Mouse (Mus musculus) liver, embryonic 14.5 days (tissue): ENCODE measurements around the gene Metap1d. TPM values are rescaled to one million over a fixed set of nuclear protein-coding genes. Genes with fewer than 3 reads are reported as not detected.

Experiments used
- ATAC-seq: fragments of 200-750 bp; cut with Nextera tagmentation; 2 replicates; pipeline ENCODE4 v1.8.0; 2017; ENCODE audit warnings: moderate number of reproducible peaks, mild to moderate bottlenecking, moderate library complexity; ENCODE audit not compliant: insufficient read depth
- DNase-seq, 3 experiments: peaks; one replicate each; pipeline ENCODE4 v3.0.0-alpha.2; 2012 to 2013; ENCODE audit warnings: low read depth in 3 of 3, low spot score in 3 of 3
- H3K27ac ChIP-seq: fragments of 300-500 bp; sonication (generic); 2 replicates; pipeline ENCODE4 v1.5.1; 2014; ENCODE audit warnings: moderate library complexity, mild to moderate bottlenecking, control low read depth, inconsistent platforms
- H3K27me3 ChIP-seq: fragments of 300-500 bp; sonication (generic); 2 replicates; pipeline ENCODE4 v1.6.1; 2014; ENCODE audit warnings: mild to moderate bottlenecking, low read length, moderate library complexity; ENCODE audit not compliant: control insufficient read depth, insufficient read depth
- H3K36me3 ChIP-seq: fragments of 300-500 bp; sonication (generic); replicated peaks from 2 replicates; pipeline ENCODE4 v1.6.1; 2014; ENCODE audit warnings: low read depth; ENCODE audit not compliant: control insufficient read depth, insufficient read depth
- H3K4me1 ChIP-seq, 2 experiments: fragments of 200-500 bp in 1 of 2; fragments of 300-500 bp in 1 of 2; sonication (generic) in 1 of 2; replicated peaks; 2 replicates each; pipeline ENCODE4 v1.6.1; 2012 to 2014; ENCODE audit warnings: antibody characterized with exemption in 1 of 2, inconsistent platforms in 1 of 2, low read length in 1 of 2; ENCODE audit not compliant: control insufficient read depth in 2 of 2, insufficient read depth in 2 of 2
- H3K4me2 ChIP-seq: fragments of 300-500 bp; sonication (generic); 2 replicates; pipeline ENCODE4 v1.6.1; 2014; ENCODE audit warnings: low read depth, mild to moderate bottlenecking, control low read depth, moderate library complexity
- H3K4me3 ChIP-seq, 2 experiments: fragments of 200-500 bp in 1 of 2; fragments of 300-500 bp in 1 of 2; sonication (generic) in 1 of 2; 2 replicates each; pipeline ENCODE4 v1.5.1; 2012 to 2014; ENCODE audit warnings: low read depth in 2 of 2, low read length in 2 of 2, mild to moderate bottlenecking in 2 of 2, control low read depth in 1 of 2, inconsistent platforms in 1 of 2, moderate library complexity in 1 of 2; ENCODE audit not compliant: insufficient read depth in 1 of 2
- H3K9ac ChIP-seq: fragments of 300-500 bp; sonication (generic); replicated peaks from 2 replicates; pipeline ENCODE4 v1.6.1; 2014; ENCODE audit warnings: mild to moderate bottlenecking, control low read depth, moderate library complexity
- H3K9me3 ChIP-seq: fragments of 300-500 bp; sonication (generic); 2 replicates; pipeline ENCODE4 v1.6.1; 2016; ENCODE audit warnings: low read length, mixed read lengths; ENCODE audit not compliant: control insufficient read depth
- CTCF ChIP-seq: IDR thresholded peaks from 2 replicates; pipeline ENCODE4 v1.5.1; 2016; ENCODE audit warnings: antibody characterized with exemption, low read depth, control low read depth
- EP300 ChIP-seq: IDR thresholded peaks from 2 replicates; pipeline ENCODE4 v1.6.1; 2016; ENCODE audit warnings: antibody characterized with exemption, low read depth
- WGBS: fragments of 180-500 bp; shearing (Covaris S2); extraction: QIAGEN DNeasy Blood & Tissue Kit; methylation state at CpG from one replicate; pipeline ENCODE4 v1.1.7; 2014; ENCODE audit not compliant: insufficient replicate concordance; 5-methylcytosine and 5-hydroxymethylcytosine counted together
- polyA plus RNA-seq, 2 experiments: library from polyadenylated mRNA; depleted of rRNA in 1 of 2; stranded (reverse) in 1 of 2; unstranded in 1 of 2; fragments of >200 nt; fragmentation: Nextera tagmentation in 1 of 2; extraction: Ambion mirVana in 1 of 2; gene quantifications; 2 replicates each; pipeline versions ENCODE4 v1.2.1 to v1.2.3; 2012 to 2014

Metap1d gene
- polyA plus RNA-seq, 2 experiments = 22.2 to 29.9 TPM

GRCm38 (mm10) chr2:71540611-71541417, 87.7 kb downstream of the Metap1d start:
- WGBS = 2% methylated on average over 47 of the region's 48 CpGs

GRCm38 (mm10) chr2:71541418-71542226, 88.5 kb downstream of the Metap1d start:
- ATAC-seq = no peak
- H3K27ac ChIP-seq = no peak overlapping the region
- no peak for DNase-seq
- H3K9ac ChIP-seq = no peak overlapping the region
- H3K9me3 ChIP-seq = no peaks in the 10 kb centered on the region
- no peaks in the 10 kb centered on the region for H3K36me3 ChIP-seq
- TF ChIP-seq EP300 = no peak
- no peak for TF ChIP-seq CTCF
- H3K4me1 ChIP-seq = no peaks in the 10 kb centered on the region; a peak in 1 of 4 replicates
- no peak overlapping the region for H3K4me3 ChIP-seq
- WGBS = 4% methylated on average over 37 of the region's 37 CpGs
- H3K4me2 ChIP-seq = no peak overlapping the region
- H3K27me3 ChIP-seq = peaks cover 100% of the 10 kb centered on the region

More at GRCm38 (mm10) chr2:71540611-71541417, 87.7 kb downstream of the Metap1d start:
- Histone ChIP-seq H3K36me3 (no peaks in the 10 kb centered on the region), H3K4me3 (no peak overlapping the region), H3K4me1 (no peaks in the 10 kb centered on the region), H3K27me3 (peaks cover 100% of the 10 kb centered on the region), H3K4me2 (no peak overlapping the region), H3K27ac (no peak overlapping the region), H3K9ac (no peak overlapping the region), H3K9me3 (no peaks in the 10 kb centered on the region)
- TF ChIP-seq CTCF = no peak
- TF ChIP-seq EP300 = no peak
- ATAC-seq = no peak
- DNase-seq = no peak

GRCm38 (mm10) chr2:71542227-71542815, 89.2 kb downstream of the Metap1d start:
- TF ChIP-seq EP300 = no peak
- 6% methylated on average over 11 of the region's 11 CpGs for WGBS
- no peak for DNase-seq
- H3K27ac ChIP-seq = no peak overlapping the region
- H3K27me3 ChIP-seq = peaks cover 100% of the 10 kb centered on the region
- no peak overlapping the region for H3K9ac ChIP-seq
- H3K4me1 ChIP-seq = no peaks in the 10 kb centered on the region; a peak in 1 of 4 replicates
- no peak overlapping the region for H3K4me2 ChIP-seq
- no peaks in the 10 kb centered on the region for H3K9me3 ChIP-seq
- H3K36me3 ChIP-seq = no peaks in the 10 kb centered on the region
- H3K4me3 ChIP-seq = no peak overlapping the region
- ATAC-seq = no peak

- DNase-seq = no peak
- 1% methylated on average over 30 of the region's 30 CpGs for WGBS
- H3K4me3 ChIP-seq = no peak overlapping the region
- H3K27ac ChIP-seq = no peak overlapping the region
- TF ChIP-seq EP300 (no peak), CTCF (no peak)
- ATAC-seq = no peak
- no peak overlapping the region for H3K9ac ChIP-seq
- no peaks in the 10 kb centered on the region for H3K36me3 ChIP-seq
- no peak overlapping the region for H3K4me2 ChIP-seq
- no peaks in the 10 kb centered on the region; a peak in 1 of 4 replicates for H3K4me1 ChIP-seq
- H3K9me3 ChIP-seq = no peaks in the 10 kb centered on the region
- H3K27me3 ChIP-seq = peaks cover 96% of the 10 kb centered on the region
Observed at GRCm38 (mm10) chr2:71542816-71543301, 89.8 kb downstream of the Metap1d start.
